Mouse (Mus musculus) gastrocnemius, postnatal 36 days (tissue): ENCODE measurements around the gene Thap7. TPM values are rescaled to one million over a fixed set of nuclear protein-coding genes. Genes with fewer than 3 reads are reported as not detected.
A peak's percentile ranks its signal among the peaks of the same experiment; 100 is the strongest.

ENCODE experiments used
- DNase-seq, 2 experiments: peaks; one replicate each; pipeline ENCODE4 v3.0.0; 2022
- intact Hi-C: fragments of 180-260 bp; cut with DNase I; formaldehyde crosslinking; loops from one replicate; pipeline ENCODE4 v1.15.1; 2025
- total RNA-seq, 2 experiments: library from RNA; stranded (reverse); gene quantifications; 2 replicates each; pipeline ENCODE4 v1.2.3; 2021

The Thap7 gene
- total RNA-seq, 2 experiments from 2014 or later: 12.8 to 14.4 TPM

DNA sequence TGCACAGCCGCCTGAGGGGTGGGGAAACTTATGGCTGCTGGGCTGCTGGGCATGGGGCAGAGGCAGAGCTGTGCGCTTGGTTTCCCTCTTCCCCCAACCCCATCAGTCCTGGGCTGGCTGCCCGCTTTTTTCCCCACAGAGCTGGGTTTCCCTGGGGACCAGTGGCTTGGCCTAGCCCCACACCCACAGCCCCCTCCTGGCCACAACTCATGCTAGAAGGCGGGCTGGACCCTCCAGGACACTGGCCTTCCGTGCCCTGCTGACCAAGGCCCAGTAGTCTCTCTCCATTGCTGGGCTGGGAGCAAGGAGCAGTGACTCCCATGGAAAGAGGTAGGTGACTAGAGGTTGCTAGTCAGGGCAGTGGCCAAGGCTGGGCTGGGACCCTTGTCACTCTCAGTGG, 39.8 kb downstream of the Thap7 start:
- intact Hi-C loops: no loop called here
- no peak for DNase-seq

DNA sequence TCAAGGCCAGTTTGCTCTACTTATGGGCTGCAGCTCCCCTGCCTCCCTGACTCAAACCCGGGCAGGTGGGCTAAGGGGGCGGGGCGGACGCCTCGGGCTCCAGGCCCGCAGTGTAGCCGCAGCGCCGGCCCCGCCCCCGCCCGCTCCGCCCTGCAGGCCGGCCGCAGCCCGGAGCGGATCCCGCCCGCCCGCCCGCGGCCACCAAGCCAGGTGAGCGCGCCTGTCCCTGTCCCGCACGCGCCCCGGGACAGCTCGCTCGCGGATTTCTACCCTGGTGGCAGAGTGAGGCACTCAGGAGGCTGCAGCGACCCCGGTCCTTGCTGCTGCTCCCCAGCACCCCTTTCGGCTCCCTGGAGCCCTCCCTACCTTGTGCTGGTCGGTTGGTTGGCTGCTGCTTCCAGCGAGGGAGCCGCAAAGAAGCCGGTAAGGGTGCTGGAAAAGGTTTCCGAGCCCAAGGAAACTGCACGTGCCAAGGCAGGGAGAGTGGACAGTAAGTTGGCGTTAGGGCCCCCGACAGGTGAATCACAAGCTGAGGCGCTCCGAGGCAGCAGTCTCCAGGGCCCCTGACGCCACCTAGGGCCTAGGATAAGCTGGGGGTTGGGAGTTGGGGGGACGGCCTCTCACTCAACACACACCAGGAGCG, 41.3 kb downstream of the Thap7 start, which contains the start of gene Aifm3:
TSS of gene Aifm3 (plus strand) at position 143 of the 643 bp plus-strand sequence.
- DNase-seq: no peak
- intact Hi-C loops: no loop called here

DNA sequence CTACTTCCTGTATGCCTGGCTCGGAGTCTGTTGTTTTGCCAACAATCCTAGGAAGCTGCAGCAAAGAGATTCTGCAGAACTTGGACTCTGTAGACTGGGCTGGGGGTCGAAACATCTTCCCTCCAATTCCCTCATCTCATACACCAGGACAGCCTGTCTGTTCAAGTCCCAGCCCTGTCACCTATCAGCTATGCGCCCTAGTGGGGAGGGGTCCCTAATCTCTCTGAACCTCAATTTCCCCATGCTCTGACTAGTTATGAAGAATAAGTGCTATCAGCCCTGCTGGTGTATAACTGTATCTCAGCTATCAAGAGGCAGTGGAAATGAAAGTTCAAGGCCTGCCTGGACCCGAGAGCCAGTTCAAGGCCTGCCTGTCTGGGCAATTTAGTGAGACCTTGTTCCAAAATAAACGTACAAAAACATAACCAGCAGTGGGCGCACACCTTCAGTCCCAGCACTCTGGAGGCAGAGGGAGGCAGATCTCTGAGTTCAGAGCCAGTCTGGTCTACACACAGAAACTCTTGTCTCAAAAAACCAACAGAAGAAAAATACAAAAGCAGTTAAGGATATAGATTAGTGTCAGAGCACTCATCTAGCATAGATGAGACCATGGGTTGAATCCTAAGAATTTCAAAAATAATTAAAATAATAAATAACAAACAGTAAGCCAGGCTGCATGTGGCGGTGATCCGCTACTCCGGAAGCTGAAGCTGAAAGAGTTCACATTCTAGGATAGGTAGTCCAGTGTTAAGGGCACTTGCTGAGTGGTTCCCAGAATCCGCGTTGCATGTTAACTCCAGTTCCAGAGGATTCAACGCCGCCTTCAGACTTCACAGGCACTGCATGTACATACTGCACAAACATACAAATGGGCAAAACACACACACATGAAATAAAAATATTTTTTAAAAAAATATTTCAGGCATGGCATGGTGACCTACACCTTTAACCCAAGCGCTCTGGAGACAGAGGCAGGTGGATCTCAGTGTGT, 42.2 kb downstream of the Thap7 start:
- no peak for DNase-seq
- intact Hi-C loops: no loop called here

DNA sequence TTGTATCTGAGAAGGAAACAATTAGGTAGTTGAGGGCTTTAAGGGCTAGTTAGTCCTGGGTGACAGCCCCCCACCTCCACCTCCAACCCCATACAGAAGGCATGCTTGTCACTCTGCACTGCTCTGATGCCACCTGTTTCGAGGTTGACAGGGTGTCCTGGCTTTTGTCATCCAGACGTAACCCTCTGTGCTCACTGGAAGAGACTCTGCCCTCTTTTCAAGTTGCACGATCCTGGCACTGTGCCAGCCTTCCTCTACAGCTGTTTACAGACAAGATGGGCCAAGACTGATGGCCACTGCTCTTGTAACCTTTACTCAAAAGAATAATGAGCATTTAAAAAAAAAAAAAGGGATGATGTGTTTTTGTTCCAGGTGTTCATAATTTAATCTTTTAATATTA, 44.4 kb downstream of the Thap7 start:
- DNase-seq: peak in 1 of 2 experiments; percentile 24

DNA sequence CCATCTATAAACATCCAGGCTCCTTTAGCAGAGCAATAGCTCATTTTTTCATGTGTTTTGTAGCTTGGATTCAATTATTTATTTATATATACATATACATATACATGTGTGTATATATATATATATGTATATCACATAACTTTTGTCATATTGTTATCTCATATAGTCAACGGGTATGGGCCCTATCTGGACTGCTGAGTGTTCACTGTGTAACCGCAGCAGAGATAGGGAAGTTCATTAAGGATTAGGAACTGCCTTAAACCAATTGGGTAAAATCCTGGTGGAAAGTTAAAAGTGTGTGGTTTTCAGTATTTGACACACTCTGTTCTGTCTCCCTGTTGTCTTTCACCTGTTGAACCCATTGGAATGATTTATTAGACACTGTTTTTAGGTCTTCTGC, 49.5 kb downstream of the Thap7 start:
- no peak for DNase-seq
- intact Hi-C loops: no loop called here

More for the DNA sequence above, 44.4 kb downstream of the Thap7 start:
- intact Hi-C loops: no loop called here

DNA sequence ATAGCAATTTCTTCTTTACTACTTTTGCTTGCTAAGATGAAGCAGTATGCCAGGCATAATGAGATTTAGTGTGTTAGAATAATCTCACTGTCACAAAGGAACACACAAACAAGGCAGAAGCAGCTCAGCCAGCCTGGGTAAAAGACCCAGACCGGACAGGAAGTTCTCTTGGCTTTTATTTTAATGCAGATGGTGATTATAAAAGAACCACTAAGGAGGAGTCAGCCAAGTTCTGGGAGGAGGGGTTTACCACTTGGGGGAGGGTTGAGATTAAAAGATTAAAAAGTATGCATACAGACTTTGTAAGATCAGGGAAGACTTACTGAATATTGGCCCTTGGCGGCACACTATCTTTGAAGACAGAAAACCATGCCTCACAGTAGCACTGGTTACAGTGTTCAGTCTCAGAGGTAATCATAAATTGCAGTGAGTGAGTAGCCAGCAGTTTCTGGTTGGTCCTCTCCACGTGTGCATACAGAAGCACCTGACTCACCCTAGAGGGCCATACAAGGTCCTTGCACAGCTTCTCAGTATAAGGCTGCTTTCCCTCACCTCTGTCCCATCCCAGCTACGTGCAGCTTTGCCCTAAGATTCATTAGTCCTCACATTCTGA, 52.5 kb downstream of the Thap7 start:
- intact Hi-C loops: no loop called here
- no peak for DNase-seq

Other genes starting within 250 kb of the Thap7 start
- gene Serpind1, start 199.8 kb downstream of the Thap7 start, total RNA-seq: under 1 TPM in 1 of 2 experiments, not detected in 1; 0.27 TPM
- gene Snap29, start 125.2 kb downstream of the Thap7 start, total RNA-seq: 10 to 100 TPM; 14.2 to 15.6 TPM
- 10 to 100 TPM; 16.7 to 18.2 TPM for gene Pi4ka, start 124.8 kb downstream of the Thap7 start, total RNA-seq
- 10 to 100 TPM; 17.3 to 17.6 TPM for gene Crkl, start 79.1 kb downstream of the Thap7 start, total RNA-seq
- under 1 TPM in 1 of 2 experiments, not detected in 1; 0.20 TPM for gene Aifm3, start 41.5 kb downstream of the Thap7 start, total RNA-seq
- 10 to 100 TPM; 18.8 to 23.2 TPM for gene Lztr1, start 22.4 kb downstream of the Thap7 start, total RNA-seq
- 1 to 10 TPM; 1.0 to 1.6 TPM for gene Lrrc74b, start 30.1 kb upstream of the Thap7 start, total RNA-seq
- gene P2rx6, start 30.7 kb upstream of the Thap7 start, total RNA-seq: 1 to 10 TPM; 8.0 to 9.3 TPM
- gene Slc7a4, start 52.1 kb upstream of the Thap7 start, total RNA-seq: under 1 TPM in 1 of 2 experiments, not detected in 1; 0.12 TPM
- 10 to 100 TPM in 1 of 2 experiments, 1 to 10 TPM in 1; 9.4 to 13.1 TPM for gene Smpd4, start 88.2 kb upstream of the Thap7 start, total RNA-seq
- gene Ccdc74a, start 115.3 kb upstream of the Thap7 start, total RNA-seq: under 1 TPM in 1 of 2 experiments, not detected in 1; 0.82 TPM
- gene Med15, start 201.8 kb upstream of the Thap7 start, total RNA-seq: 10 to 100 TPM; 16.5 to 20.0 TPM
- gene Klhl22, start 228.5 kb upstream of the Thap7 start, total RNA-seq: 10 to 100 TPM; 16.8 to 20.9 TPM